Mouse (Mus musculus) heart, postnatal 0 days (tissue): ENCODE measurements at regions not wholly inside any gene's neighbourhood (a gene's known extent, or its start where the extent isn't known, plus 50 kb on each side); places are given as distances from the start of the nearest gene placed in this dataset.

Experiments
- CTCF ChIP-seq: IDR thresholded peaks from 2 replicates; pipeline ENCODE4 v1.5.1; 2016; ENCODE audit warnings: antibody characterized with exemption, control low read depth, low read depth
- EP300 ChIP-seq: IDR thresholded peaks from 2 replicates; pipeline ENCODE4 v1.6.1; 2016; ENCODE audit warnings: antibody characterized with exemption, low read depth

DNA sequence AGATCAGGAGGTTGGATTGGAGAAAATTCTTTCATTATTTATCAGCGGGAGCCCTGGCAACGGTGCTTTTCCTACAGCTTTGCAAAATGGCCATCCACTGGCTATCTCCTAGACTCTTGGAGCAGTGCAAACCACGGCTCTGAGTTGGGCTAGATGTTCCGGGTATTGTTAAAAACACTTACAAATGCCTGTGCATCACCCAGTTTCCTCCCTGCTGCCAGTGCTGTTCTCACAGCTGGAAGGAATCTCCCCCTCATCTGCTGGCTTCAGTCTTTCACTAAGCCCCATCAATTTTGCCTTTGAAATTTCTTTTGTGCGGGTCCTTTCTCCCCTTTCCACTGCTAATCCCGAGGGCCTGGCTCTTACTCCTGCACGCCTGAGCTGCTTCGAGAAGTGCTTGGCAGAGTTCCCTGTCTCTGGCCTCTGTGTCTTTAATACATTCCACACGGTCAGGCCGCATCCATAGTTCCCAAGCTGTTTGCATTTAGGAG, 156.8 kb downstream of the Uaca start:
- TF ChIP-seq EP300 (no peak), CTCF (no peak)
